Mouse (Mus musculus): ENCODE measurements at regions not wholly inside any gene's neighbourhood (a gene's known extent, or its start where the extent isn't known, plus 50 kb on each side); places are given as distances from the start of the nearest gene placed in this dataset.
A peak's percentile ranks its signal among the peaks of the same experiment; 100 is the strongest.

- Histone ChIP-seq H3K9me3 (no peaks in the 10 kb centered on the region), H3K27me3 (no peaks in the 10 kb centered on the region), H3K4me3 (replicated peaks) (no peak overlapping the region), H3K9ac (replicated peaks) (no peak overlapping the region), H3K4me1 (replicated peaks) (0 out of 2 replicates have a peak, but pooled peaks cover 6% of the 10 kb centered on the region), H3K36me3 (no peaks in the 10 kb centered on the region), H3K27ac (no peak overlapping the region), H3K4me2 (no peak overlapping the region)
- ATAC-seq (ENCODE audit: insufficient number of reproducible peaks, insufficient read depth, low FRiP score, low TSS enrichment, low read depth) = no peak
- 79% methylated on average over 4 of the region's 4 CpGs for WGBS
Measured at GRCm38 (mm10) chr14:100792094-100792493, 408.0 kb downstream of the Prr30 start.

DNA sequence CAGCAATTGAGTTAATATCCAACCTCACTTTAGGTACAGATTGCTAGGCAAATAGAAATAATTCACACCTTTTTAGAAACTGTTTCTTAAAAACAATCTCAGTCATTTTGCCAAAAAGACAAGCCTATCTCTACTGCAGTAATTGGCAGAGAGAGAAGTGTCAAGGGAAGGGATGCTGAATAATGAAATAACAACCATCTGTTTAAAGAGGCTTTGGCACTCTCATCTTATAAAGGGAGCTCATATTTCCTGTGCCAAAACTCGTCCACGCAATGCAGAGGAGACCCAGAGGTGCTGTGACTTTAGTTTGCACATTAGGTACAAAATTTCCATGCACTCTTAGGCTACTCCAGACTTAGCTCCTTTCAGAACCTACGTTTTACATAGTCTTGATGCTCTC is 418.2 kb downstream of the Prr30 start:
- H3K9me3 ChIP-seq = no peaks in the 10 kb centered on the region
- H3K9ac ChIP-seq (replicated peaks) = no peak overlapping the region
- no peak overlapping the region for H3K4me3 ChIP-seq (replicated peaks)
- no peaks in the 10 kb centered on the region for H3K36me3 ChIP-seq
- no peak overlapping the region for H3K27ac ChIP-seq
- H3K27me3 ChIP-seq = no peaks in the 10 kb centered on the region
- no peak for ATAC-seq (ENCODE audit: insufficient number of reproducible peaks, insufficient read depth, low FRiP score, low TSS enrichment, low read depth)
- no peak overlapping the region for H3K4me2 ChIP-seq
- no peaks in the 10 kb centered on the region; the same call in 1 of the 2 replicates for H3K4me1 ChIP-seq (replicated peaks)
- 78% methylated on average over 3 of the region's 3 CpGs for WGBS

GRCm38 (mm10) chr14:100753951-100754350 is 446.2 kb downstream of the Prr30 start:
- Histone ChIP-seq H3K4me1 (replicated peaks) (peaks cover 16% of the 10 kb centered on the region; the same call in 1 of the 2 replicates), H3K9ac (replicated peaks) (no peak overlapping the region), H3K27ac (no peak overlapping the region), H3K36me3 (no peaks in the 10 kb centered on the region), H3K27me3 (no peaks in the 10 kb centered on the region), H3K4me2 (no peak overlapping the region), H3K9me3 (no peaks in the 10 kb centered on the region; the same call in 1 of the 2 replicates), H3K4me3 (replicated peaks) (no peak overlapping the region)
- 51% methylated on average over 2 of the region's 2 CpGs for WGBS
- ATAC-seq (ENCODE audit: insufficient number of reproducible peaks, insufficient read depth, low FRiP score, low TSS enrichment, low read depth) = no peak

GRCm38 (mm10) chr14:100752746-100753145 is 447.4 kb downstream of the Prr30 start:
- 83% methylated on average over 10 of the region's 10 CpGs for WGBS
- no peak overlapping the region for H3K9ac ChIP-seq (replicated peaks)
- H3K27me3 ChIP-seq = no peaks in the 10 kb centered on the region
- no peaks in the 10 kb centered on the region; the same call in 1 of the 2 replicates for H3K9me3 ChIP-seq
- H3K36me3 ChIP-seq = no peaks in the 10 kb centered on the region
- no peak overlapping the region for H3K27ac ChIP-seq
- no peak for ATAC-seq (ENCODE audit: insufficient number of reproducible peaks, insufficient read depth, low FRiP score, low TSS enrichment, low read depth)
- H3K4me1 ChIP-seq (replicated peaks) = peaks cover 16% of the 10 kb centered on the region; the same call in 1 of the 2 replicates
- no peak overlapping the region for H3K4me2 ChIP-seq
- no peak overlapping the region for H3K4me3 ChIP-seq (replicated peaks)

DNA sequence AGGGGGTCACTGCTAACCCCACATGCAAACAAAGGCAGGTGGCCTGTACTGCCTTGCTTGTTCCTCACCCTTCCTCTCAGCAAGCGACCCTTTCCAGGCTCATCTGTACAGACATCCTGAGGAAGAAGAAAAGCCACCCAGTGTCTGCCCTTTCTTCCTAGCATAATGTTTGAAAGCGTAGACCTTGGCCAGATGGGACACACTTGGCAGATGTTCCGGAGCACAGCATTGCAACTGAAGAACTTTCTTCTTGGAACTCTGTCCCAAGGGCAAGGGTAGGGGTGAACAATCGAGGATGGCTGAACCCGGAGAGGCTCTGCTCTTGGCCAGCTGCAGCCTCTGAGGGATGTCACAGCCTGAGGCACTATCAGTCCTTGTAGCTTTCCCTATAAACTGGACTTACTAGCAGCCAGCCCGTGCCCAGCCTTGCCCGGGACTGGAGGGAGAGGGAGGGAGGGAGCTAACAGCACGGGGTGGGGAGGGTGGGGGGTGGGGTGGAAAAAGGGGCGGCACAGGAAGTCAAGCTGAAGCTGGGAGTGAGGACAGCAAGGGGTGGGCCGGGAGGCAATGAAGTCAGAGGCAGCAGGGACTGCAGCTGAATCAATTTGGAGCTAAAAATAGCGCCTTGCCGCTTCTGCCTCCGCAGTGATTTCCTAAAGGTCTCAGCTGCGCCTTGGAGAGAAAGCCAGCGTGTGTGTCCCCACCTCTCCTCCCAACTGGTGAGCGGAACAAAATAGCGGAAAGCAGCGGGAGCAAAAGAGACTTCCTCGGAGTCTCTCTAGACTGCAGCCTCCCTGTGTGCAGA is 450.2 kb downstream of the Prr30 start:
- H3K4me1 ChIP-seq (replicated peaks) = peaks cover 16% of the 10 kb centered on the region; the same call in 1 of the 2 replicates
- peak; percentile 97 for ATAC-seq (ENCODE audit: insufficient number of reproducible peaks, insufficient read depth, low FRiP score, low TSS enrichment, low read depth)
- H3K27me3 ChIP-seq = no peaks in the 10 kb centered on the region
- peak overlapping the region; percentile 63 for H3K9ac ChIP-seq (replicated peaks)
- peak overlapping the region; percentile 83 for H3K27ac ChIP-seq
- no peaks in the 10 kb centered on the region for H3K36me3 ChIP-seq
- H3K4me3 ChIP-seq (replicated peaks) = peak overlapping the region; percentile 44
- H3K4me2 ChIP-seq = peak overlapping the region; percentile 68
- 14% methylated on average over 19 of the region's 19 CpGs for WGBS
- no peaks in the 10 kb centered on the region; the same call in 1 of the 2 replicates for H3K9me3 ChIP-seq

- Histone ChIP-seq H3K4me3 (replicated peaks) (no peak overlapping the region), H3K4me1 (replicated peaks) (peaks cover 17% of the 10 kb centered on the region), H3K27me3 (no peaks in the 10 kb centered on the region), H3K27ac (peak overlapping the region; percentile 73), H3K4me2 (no peak overlapping the region), H3K36me3 (no peaks in the 10 kb centered on the region), H3K9ac (replicated peaks) (no peak overlapping the region), H3K9me3 (peaks cover 3% of the 10 kb centered on the region; the same call in 1 of the 2 replicates)
- 18% methylated on average over 4 of the region's 4 CpGs for WGBS
- ATAC-seq (ENCODE audit: insufficient number of reproducible peaks, insufficient read depth, low FRiP score, low TSS enrichment, low read depth) = peak; percentile 71; the same call in 1 of the 2 replicates
Measured at GRCm38 (mm10) chr14:100735276-100735675, 450.8 kb upstream of the Klf12 start.

- 47% methylated on average over 4 of the region's 4 CpGs for WGBS
- Histone ChIP-seq H3K4me2 (no peak overlapping the region), H3K4me3 (replicated peaks) (no peak overlapping the region), H3K36me3 (no peaks in the 10 kb centered on the region), H3K27me3 (no peaks in the 10 kb centered on the region), H3K4me1 (replicated peaks) (peaks cover 22% of the 10 kb centered on the region), H3K27ac (peak overlapping the region; percentile 32), H3K9me3 (peaks cover under 1% of the 10 kb centered on the region; the same call in 1 of the 2 replicates), H3K9ac (replicated peaks) (no peak overlapping the region)
- ATAC-seq (ENCODE audit: insufficient number of reproducible peaks, insufficient read depth, low FRiP score, low TSS enrichment, low read depth) = 0 out of 2 replicates have a peak, but pooled peaks have one; percentile 7
Measured at GRCm38 (mm10) chr14:100728433-100728832, 444.0 kb upstream of the Klf12 start.

DNA sequence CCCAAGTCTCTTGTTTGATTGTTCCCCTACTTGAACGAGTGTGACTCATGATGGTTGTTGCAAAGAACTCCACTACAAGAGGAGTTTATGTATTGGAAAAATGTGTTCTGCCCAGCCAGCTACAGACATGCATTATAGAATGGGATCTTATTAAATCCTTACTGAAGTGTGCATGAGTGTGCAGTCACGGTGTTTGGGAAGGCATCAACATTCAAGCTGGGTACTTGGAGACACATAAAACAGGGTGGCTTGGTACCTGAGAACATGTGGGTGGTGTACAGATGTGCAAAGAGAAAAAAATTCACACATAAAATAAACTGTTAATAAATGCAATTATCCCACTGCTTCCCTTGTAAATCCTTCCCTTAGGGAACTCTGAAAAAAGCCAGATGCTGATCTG is 443.2 kb upstream of the Klf12 start:
- ATAC-seq (ENCODE audit: insufficient number of reproducible peaks, insufficient read depth, low FRiP score, low TSS enrichment, low read depth) = peak; percentile 85
- 19% methylated on average over 2 of the region's 2 CpGs for WGBS
- Histone ChIP-seq H3K9me3 (no peaks in the 10 kb centered on the region), H3K27me3 (no peaks in the 10 kb centered on the region), H3K9ac (replicated peaks) (no peak overlapping the region), H3K4me3 (replicated peaks) (no peak overlapping the region), H3K36me3 (no peaks in the 10 kb centered on the region), H3K4me1 (replicated peaks) (peaks cover 22% of the 10 kb centered on the region), H3K27ac (peak overlapping the region; percentile 53; the same call in 1 of the 2 replicates), H3K4me2 (no peak overlapping the region)

GRCm38 (mm10) chr14:100724962-100725361 is 440.5 kb upstream of the Klf12 start:
- ATAC-seq (ENCODE audit: insufficient number of reproducible peaks, insufficient read depth, low FRiP score, low TSS enrichment, low read depth) = no peak
- Histone ChIP-seq H3K4me3 (replicated peaks) (no peak overlapping the region), H3K27ac (no peak overlapping the region), H3K9ac (replicated peaks) (no peak overlapping the region), H3K4me1 (replicated peaks) (peaks cover 22% of the 10 kb centered on the region), H3K9me3 (no peaks in the 10 kb centered on the region), H3K4me2 (no peak overlapping the region), H3K36me3 (no peaks in the 10 kb centered on the region), H3K27me3 (no peaks in the 10 kb centered on the region)
- 83% methylated on average over 8 of the region's 8 CpGs for WGBS

- no peak overlapping the region for H3K4me2 ChIP-seq
- no peaks in the 10 kb centered on the region for H3K36me3 ChIP-seq
- no peak for ATAC-seq (ENCODE audit: insufficient number of reproducible peaks, insufficient read depth, low FRiP score, low TSS enrichment, low read depth)
- H3K4me3 ChIP-seq (replicated peaks) = no peak overlapping the region
- H3K9me3 ChIP-seq = peaks cover 5% of the 10 kb centered on the region; the same call in 1 of the 2 replicates
- 72% methylated on average over 1 of the region's 1 CpGs for WGBS
- no peaks in the 10 kb centered on the region for H3K27me3 ChIP-seq
- H3K27ac ChIP-seq = no peak overlapping the region
- no peak overlapping the region for H3K9ac ChIP-seq (replicated peaks)
- H3K4me1 ChIP-seq (replicated peaks) = no peaks in the 10 kb centered on the region; the same call in none of the 2 replicates
Measured at GRCm38 (mm10) chr14:100720667-100721066, 436.2 kb upstream of the Klf12 start.

- ATAC-seq (ENCODE audit: insufficient number of reproducible peaks, insufficient read depth, low FRiP score, low TSS enrichment, low read depth) = no peak
- Histone ChIP-seq H3K4me3 (replicated peaks) (no peak overlapping the region), H3K4me2 (no peak overlapping the region), H3K27ac (no peak overlapping the region), H3K27me3 (no peaks in the 10 kb centered on the region), H3K9me3 (peaks cover 5% of the 10 kb centered on the region; the same call in 1 of the 2 replicates), H3K9ac (replicated peaks) (no peak overlapping the region), H3K4me1 (replicated peaks) (peaks cover 4% of the 10 kb centered on the region), H3K36me3 (no peaks in the 10 kb centered on the region)
- WGBS = 83% methylated on average over 2 of the region's 2 CpGs
Measured at GRCm38 (mm10) chr14:100714952-100715351, 430.5 kb upstream of the Klf12 start.

Data from limb, embryonic 12.5 days (tissue).